Mouse (Mus musculus): ENCODE data around the gene Nono. TPM values are rescaled to one million over a fixed set of nuclear protein-coding genes. Genes with fewer than 3 reads are reported as not detected.
A peak's percentile ranks its signal among the peaks of the same experiment; 100 is the strongest.

The Nono gene
- polyA plus RNA-seq (2012; rRNA removed): 78.8 and 117 TPM in 2 replicates
- 103 and 113 TPM in 2 replicates for polyA plus RNA-seq (2014; fragmentation: Nextera tagmentation; extraction: Ambion mirVana)

GRCm38 (mm10) chrX:101429142-101429949 lies at the start of gene Nono:
Gene Nono, plus strand, starts transcription at chrX:101429318.
- H3K27me3 ChIP-seq (ENCODE audit: control insufficient read depth, insufficient read depth, low read length): no peaks in the 10 kb centered on the region
- peak within 1 kb of the TSS; percentile 89 for H3K9ac ChIP-seq (replicated peaks)
- peak within 1 kb of the TSS; percentile 86 to 95 for H3K4me3 ChIP-seq (ENCODE audit: insufficient read depth in 1 of 2, low read depth in 2 of 2, low read length in 2 of 2)
- H3K9me3 ChIP-seq (ENCODE audit: control insufficient read depth, low read length): no peaks in the 10 kb centered on the region
- ATAC-seq (ENCODE audit: insufficient read depth): peak; percentile 93
- H3K4me1 ChIP-seq (replicated peaks; ENCODE audit: control insufficient read depth in 2 of 2, insufficient read depth in 2 of 2, low read length in 1 of 2): peaks cover 0 to 8% of the 10 kb centered on the region in 2 experiments; a peak in 3 of 4 replicates
- DNase-seq (ENCODE audit: low read depth in 3 of 3, low spot score in 3 of 3): peak; percentile 90 to 93 (median 92)
- WGBS (ENCODE audit: insufficient replicate concordance): 13% methylated on average over 51 of the region's 51 CpGs
- H3K36me3 ChIP-seq (replicated peaks; ENCODE audit: control insufficient read depth, insufficient read depth, low read depth): peaks cover 4% of the 10 kb centered on the region
- peak within 1 kb of the TSS; percentile 79 for H3K27ac ChIP-seq
- TF ChIP-seq EP300 (IDR thresholded peaks at IDR 0.05; ENCODE audit: low read depth): no peak
- peak; percentile 48 for TF ChIP-seq CTCF (IDR thresholded peaks at IDR 0.05; ENCODE audit: low read depth)
- H3K4me2 ChIP-seq (ENCODE audit: low read depth): peak within 1 kb of the TSS; percentile 73

- H3K4me2 ChIP-seq (ENCODE audit: low read depth): no peak overlapping the region
- no peaks in the 10 kb centered on the region for H3K36me3 ChIP-seq (replicated peaks; ENCODE audit: control insufficient read depth, insufficient read depth, low read depth)
- ATAC-seq (ENCODE audit: insufficient read depth) (no peak), DNase-seq (ENCODE audit: low read depth in 3 of 3, low spot score in 3 of 3) (peak in 1 of 3 experiments; percentile 9)
- TF ChIP-seq EP300 (IDR thresholded peaks at IDR 0.05; ENCODE audit: low read depth): no peak
- TF ChIP-seq CTCF (IDR thresholded peaks at IDR 0.05; ENCODE audit: low read depth): no peak
- no peak overlapping the region for H3K9ac ChIP-seq (replicated peaks)
- H3K4me3 ChIP-seq (ENCODE audit: insufficient read depth in 1 of 2, low read depth in 2 of 2, low read length in 2 of 2): no peak overlapping the region
- WGBS (ENCODE audit: insufficient replicate concordance): 38% methylated on average over 1 of the region's 1 CpGs
- peaks cover 0 to 2% of the 10 kb centered on the region in 2 experiments; a peak in 1 of 4 replicates for H3K4me1 ChIP-seq (replicated peaks; ENCODE audit: control insufficient read depth in 2 of 2, insufficient read depth in 2 of 2, low read length in 1 of 2)
- H3K27me3 ChIP-seq (ENCODE audit: control insufficient read depth, insufficient read depth, low read length): peaks cover 14% of the 10 kb centered on the region
- no peaks in the 10 kb centered on the region for H3K9me3 ChIP-seq (ENCODE audit: control insufficient read depth, low read length)
- H3K27ac ChIP-seq: no peak overlapping the region
Measured at GRCm38 (mm10) chrX:101379744-101380143, 49.4 kb upstream of the Nono start.

GRCm38 (mm10) chrX:101383455-101383854 lies 45.7 kb upstream of the Nono start:
- no peak for DNase-seq (ENCODE audit: low read depth in 3 of 3, low spot score in 3 of 3)
- ATAC-seq (ENCODE audit: insufficient read depth): no peak
- Histone ChIP-seq H3K4me3 (ENCODE audit: insufficient read depth in 1 of 2, low read depth in 2 of 2, low read length in 2 of 2) (no peak overlapping the region), H3K36me3 (replicated peaks; ENCODE audit: control insufficient read depth, insufficient read depth, low read depth) (no peaks in the 10 kb centered on the region), H3K9me3 (ENCODE audit: control insufficient read depth, low read length) (no peaks in the 10 kb centered on the region), H3K27me3 (ENCODE audit: control insufficient read depth, insufficient read depth, low read length) (peaks cover 20% of the 10 kb centered on the region), H3K4me1 (replicated peaks; ENCODE audit: control insufficient read depth in 2 of 2, insufficient read depth in 2 of 2, low read length in 1 of 2) (peaks cover 0 to 2% of the 10 kb centered on the region in 2 experiments; a peak in 1 of 4 replicates), H3K4me2 (ENCODE audit: low read depth) (no peak overlapping the region), H3K27ac (no peak overlapping the region), H3K9ac (replicated peaks) (no peak overlapping the region)
- TF ChIP-seq CTCF (IDR thresholded peaks at IDR 0.05; ENCODE audit: low read depth) (no peak), EP300 (IDR thresholded peaks at IDR 0.05; ENCODE audit: low read depth) (no peak)
- WGBS (ENCODE audit: insufficient replicate concordance): 30% methylated on average over 18 of the region's 18 CpGs

- no peak for TF ChIP-seq EP300 (IDR thresholded peaks at IDR 0.05; ENCODE audit: low read depth)
- no peak for TF ChIP-seq CTCF (IDR thresholded peaks at IDR 0.05; ENCODE audit: low read depth)
- Histone ChIP-seq H3K9me3 (ENCODE audit: control insufficient read depth, low read length) (no peaks in the 10 kb centered on the region), H3K36me3 (replicated peaks; ENCODE audit: control insufficient read depth, insufficient read depth, low read depth) (no peaks in the 10 kb centered on the region), H3K27me3 (ENCODE audit: control insufficient read depth, insufficient read depth, low read length) (peaks cover 20% of the 10 kb centered on the region), H3K4me2 (ENCODE audit: low read depth) (no peak overlapping the region), H3K27ac (no peak overlapping the region), H3K4me3 (ENCODE audit: insufficient read depth in 1 of 2, low read depth in 2 of 2, low read length in 2 of 2) (no peak overlapping the region), H3K4me1 (replicated peaks; ENCODE audit: control insufficient read depth in 2 of 2, insufficient read depth in 2 of 2, low read length in 1 of 2) (no peaks in the 10 kb centered on the region; a peak in 1 of 4 replicates), H3K9ac (replicated peaks) (no peak overlapping the region)
- no peak for DNase-seq (ENCODE audit: low read depth in 3 of 3, low spot score in 3 of 3)
- no peak for ATAC-seq (ENCODE audit: insufficient read depth)
- 16% methylated on average over 32 of the region's 32 CpGs for WGBS (ENCODE audit: insufficient replicate concordance)
Measured at GRCm38 (mm10) chrX:101384439-101385137, 44.5 kb upstream of the Nono start.

GRCm38 (mm10) chrX:101386222-101386621 lies 42.9 kb upstream of the Nono start:
- Histone ChIP-seq H3K9ac (replicated peaks) (no peak overlapping the region), H3K36me3 (replicated peaks; ENCODE audit: control insufficient read depth, insufficient read depth, low read depth) (no peaks in the 10 kb centered on the region), H3K27ac (no peak overlapping the region), H3K27me3 (ENCODE audit: control insufficient read depth, insufficient read depth, low read length) (peaks cover 20% of the 10 kb centered on the region), H3K4me1 (replicated peaks; ENCODE audit: control insufficient read depth in 2 of 2, insufficient read depth in 2 of 2, low read length in 1 of 2) (no peaks in the 10 kb centered on the region; a peak in 1 of 4 replicates), H3K4me2 (ENCODE audit: low read depth) (no peak overlapping the region), H3K9me3 (ENCODE audit: control insufficient read depth, low read length) (no peaks in the 10 kb centered on the region), H3K4me3 (ENCODE audit: insufficient read depth in 1 of 2, low read depth in 2 of 2, low read length in 2 of 2) (no peak overlapping the region)
- 42% methylated on average over 4 of the region's 4 CpGs for WGBS (ENCODE audit: insufficient replicate concordance)
- DNase-seq (ENCODE audit: low read depth in 3 of 3, low spot score in 3 of 3) (no peak), ATAC-seq (ENCODE audit: insufficient read depth) (peak; percentile 28; the same call in 1 of the 2 replicates)
- TF ChIP-seq EP300 (IDR thresholded peaks at IDR 0.05; ENCODE audit: low read depth) (no peak), CTCF (IDR thresholded peaks at IDR 0.05; ENCODE audit: low read depth) (no peak)
